In genomic region chr11:6313874-6314406, GRCm38 (mm10) we compare ENCODE assay signal across 24 mouse cellular contexts. TPM values are rescaled to one million over a fixed set of nuclear protein-coding genes. Genes with fewer than 3 reads are reported as not detected.
DNase-seq lines count a peak whose midpoint lies in the region; ATAC-seq and TF ChIP-seq lines count a peak whose summit lies in the region.
"Had no signal": no experiment of that assay in that cellular context is flagged by ENCODE, and none has a peak within 500 bp of the region (broad histone marks: within the 10 kb centered on the region; RNA-seq: fewer than 3 reads in every experiment).

No protein-coding gene starts in this region.

- TF ChIP-seq CTCF in kidney, postnatal 0 days (IDR thresholded peaks at IDR 0.05; ENCODE audit: low read depth) = no peak
- no peak for TF ChIP-seq CTCF in stomach, postnatal 0 days (IDR thresholded peaks at IDR 0.05; ENCODE audit: low read depth)

- peak; percentile 19 for DNase-seq in adrenal gland, postnatal 14 days
- no peak for DNase-seq in adrenal gland, adult 18-20 months (ENCODE audit: low spot score in 2 of 2)
- DNase-seq in kidney, postnatal 0 days (ENCODE audit: low spot score) = peak; percentile 42
- DNase-seq in kidney, postnatal 14 days = no peak
- DNase-seq in right cerebral cortex, adult 2 months (ENCODE audit: low spot score in 2 of 2) = peak; percentile 14 to 17
- DNase-seq in right cerebral cortex, adult 18-20 months = no peak
- DNase-seq in brain, adult 2 months (ENCODE audit: low read depth, low spot score) = peak; percentile 61
- no peak for DNase-seq in stomach, postnatal 0 days (ENCODE audit: low spot score)
- DNase-seq: adrenal gland, adult 8-10 months; cerebellum, adult 11 months; cerebellum, adult 8-10 months; cerebellum, postnatal 14 days; embryo, embryonic 11 days; gastrocnemius, postnatal 14 days; heart, postnatal 36 days had no signal

- peaks cover 31% of the 10 kb centered on the region for H3K36me3 ChIP-seq in kidney, postnatal 0 days (ENCODE audit: insufficient read depth, low read length)
- peaks cover 22% of the 10 kb centered on the region for H3K36me3 ChIP-seq in stomach, postnatal 0 days (ENCODE audit: control insufficient read depth, insufficient read depth, low read length)

- no peak for TF ChIP-seq EP300 in stomach, postnatal 0 days (optimal IDR thresholded peaks at IDR 0.05)

- no peaks in the 10 kb centered on the region for H3K4me1 ChIP-seq in kidney, postnatal 0 days (replicated peaks; ENCODE audit: insufficient read depth, low read length)
- no peaks in the 10 kb centered on the region for H3K4me1 ChIP-seq in stomach, postnatal 0 days (replicated peaks; ENCODE audit: control insufficient read depth, insufficient read depth)
- H3K4me1 ChIP-seq: embryonic facial prominence, embryonic 15.5 days; forebrain, embryonic 10.5 days; heart, embryonic 13.5 days; hindbrain, embryonic 15.5 days had no signal

- no peak overlapping the region for H3K4me3 ChIP-seq in kidney, postnatal 0 days (replicated peaks; ENCODE audit: low read depth, low read length)
- no peak overlapping the region for H3K4me3 ChIP-seq in stomach, postnatal 0 days (ENCODE audit: low read depth, low read length)
- H3K4me3 ChIP-seq: embryonic facial prominence, embryonic 15.5 days; erythroblast, embryonic 14.5 days; forebrain, embryonic 10.5 days; heart, embryonic 13.5 days; hindbrain, embryonic 15.5 days had no signal

- H3K9me3 ChIP-seq in kidney, postnatal 0 days (replicated peaks; ENCODE audit: low read length) = no peaks in the 10 kb centered on the region
- no peaks in the 10 kb centered on the region for H3K9me3 ChIP-seq in stomach, postnatal 0 days (ENCODE audit: control insufficient read depth, low read length)
- H3K9me3 ChIP-seq: embryonic facial prominence, embryonic 15.5 days; forebrain, embryonic 10.5 days; heart, embryonic 13.5 days; hindbrain, embryonic 15.5 days had no signal

- no peak overlapping the region for H3K9ac ChIP-seq in kidney, postnatal 0 days (ENCODE audit: low read depth, low read length)
- H3K9ac ChIP-seq in stomach, postnatal 0 days (ENCODE audit: low read length) = no peak overlapping the region
- H3K9ac ChIP-seq: embryonic facial prominence, embryonic 15.5 days; heart, embryonic 13.5 days; hindbrain, embryonic 15.5 days had no signal

- no peak for ATAC-seq in kidney, postnatal 0 days (replicated peaks; ENCODE audit: low FRiP score, low read depth)
- ATAC-seq in stomach, postnatal 0 days (ENCODE audit: low FRiP score, low TSS enrichment) = no peak
- ATAC-seq: activated CD4-positive, CD25-positive, alpha-beta regulatory T cell, adult 4 months; forebrain, embryonic 14.5 days; Patski had no signal

- H3K27ac ChIP-seq in kidney, postnatal 0 days = no peak overlapping the region
- H3K27ac ChIP-seq in stomach, postnatal 0 days (replicated peaks) = no peak overlapping the region
- H3K27ac ChIP-seq: embryonic facial prominence, embryonic 15.5 days; forebrain, embryonic 10.5 days; heart, embryonic 13.5 days; hindbrain, embryonic 15.5 days had no signal

- WGBS in kidney, postnatal 0 days = 39% methylated on average over 7 of the region's 7 CpGs
- WGBS in stomach, postnatal 0 days = 81% methylated on average over 7 of the region's 7 CpGs

- no peak overlapping the region for H3K4me2 ChIP-seq in kidney, postnatal 0 days (ENCODE audit: low read length)
- H3K4me2 ChIP-seq in stomach, postnatal 0 days (replicated peaks; ENCODE audit: low read depth) = no peak overlapping the region
- H3K4me2 ChIP-seq: embryonic facial prominence, embryonic 15.5 days; heart, embryonic 13.5 days; hindbrain, embryonic 15.5 days had no signal

- no peaks in the 10 kb centered on the region for H3K27me3 ChIP-seq in kidney, postnatal 0 days (ENCODE audit: insufficient read depth, low read length)
- no peaks in the 10 kb centered on the region for H3K27me3 ChIP-seq in stomach, postnatal 0 days (ENCODE audit: control insufficient read depth, insufficient read depth, low read length)
- H3K27me3 ChIP-seq: CH12.LX; embryonic facial prominence, embryonic 15.5 days; heart, embryonic 13.5 days; hindbrain, embryonic 15.5 days; Patski had no signal

RNA-seq across cellular contexts. Expression of gene Ogdh, which starts 22.5 kb away (rescaled TPM):
- total RNA-seq in adrenal gland, postnatal 14 days (2021) = 914 and 944 TPM in 2 replicates
- 100 to 1,000 TPM; 633 to 799 TPM for total RNA-seq in adrenal gland, adult 18-20 months (2021)
- 125 and 138 TPM in 2 replicates for polyA plus RNA-seq in kidney, postnatal 0 days (2015; fragmentation: Nextera tagmentation; extraction: Ambion mirVana)
- polyA plus RNA-seq in stomach, postnatal 0 days (2015; fragmentation: Nextera tagmentation; extraction: Ambion mirVana) = 82.3 and 99.8 TPM in 2 replicates

RNA-seq across cellular contexts. Expression of gene Tmed4, which starts 39.3 kb away (rescaled TPM):
- 87.9 and 88.6 TPM in 2 replicates for total RNA-seq in adrenal gland, postnatal 14 days (2021)
- 100 to 1,000 TPM; 107 to 112 TPM for total RNA-seq in adrenal gland, adult 18-20 months (2021)
- 163 and 168 TPM in 2 replicates for polyA plus RNA-seq in kidney, postnatal 0 days (2015; fragmentation: Nextera tagmentation; extraction: Ambion mirVana)
- polyA plus RNA-seq in stomach, postnatal 0 days (2015; fragmentation: Nextera tagmentation; extraction: Ambion mirVana) = 99.1 and 99.8 TPM in 2 replicates

RNA-seq across cellular contexts. Expression of gene Ddx56, which starts 46.4 kb away (rescaled TPM):
- total RNA-seq in adrenal gland, postnatal 14 days (2021) = 50.1 and 50.7 TPM in 2 replicates
- 10 to 100 TPM; 48.2 to 52.5 TPM for total RNA-seq in adrenal gland, adult 18-20 months (2021)
- polyA plus RNA-seq in kidney, postnatal 0 days (2015; fragmentation: Nextera tagmentation; extraction: Ambion mirVana) = 73.2 and 75.3 TPM in 2 replicates
- polyA plus RNA-seq in stomach, postnatal 0 days (2015; fragmentation: Nextera tagmentation; extraction: Ambion mirVana) = 50.3 and 54.7 TPM in 2 replicates

Comparison
In these comparisons a context has a peak if more than half of its experiments do, and no peak if none do; other contexts are left out.
1. DNase-seq: peak in adrenal gland, postnatal 14 days (single experiment), kidney, postnatal 0 days (single experiment), right cerebral cortex, adult 2 months (2 of 2) and brain, adult 2 months (single experiment); none in adrenal gland, adult 18-20 months (0 of 2), kidney, postnatal 14 days (single experiment), right cerebral cortex, adult 18-20 months (single experiment) and stomach, postnatal 0 days (single experiment).